Mouse (Mus musculus) v-Abl transformed pro-B cells (cell line): ENCODE results near the gene Acbd6.

Experiments used
- in situ Hi-C, 2 experiments: fragments of 400-800 bp; cut with MboI; formaldehyde crosslinking; loops; one replicate each; pipeline ENCODE4 v1.15.1; 2025; ENCODE audit not compliant: unreplicated experiment in 2 of 2

Gene Acbd6

GRCm38 (mm10) chr1:155538006-155538405 lies 19.9 kb upstream of the Acbd6 start:
- in situ Hi-C loops = loop anchor here (5.0 to 25.0 kb wide), 5 partner anchors 246 to 753 kb away; no protein-coding TSS in a partner anchor

GRCm38 (mm10) chr1:155557642-155558011 lies 293 bp upstream of the Acbd6 start:
- in situ Hi-C loops = loop anchor here in 1 of 2 experiments (25.0 kb wide), 1 partner anchor 1055 kb away; no protein-coding TSS in a partner anchor

GRCm38 (mm10) chr1:155560021-155560420 lies 2.1 kb downstream of the Acbd6 start:
- in situ Hi-C loops = loop anchor here (5.0 to 25.0 kb wide), 2 partner anchors 477 to 1052 kb away; partner anchors contain the start of genes Tor1aip1 (in 1 of the 2) and Tor1aip2 (in 1 of the 2)

- in situ Hi-C loops = loop anchor here (5.0 to 25.0 kb wide), 2 partner anchors 477 to 1052 kb away; partner anchors contain the start of genes Tor1aip1 (in 1 of the 2) and Tor1aip2 (in 1 of the 2)
Observed at GRCm38 (mm10) chr1:155560678-155561077, 2.8 kb downstream of the Acbd6 start.

- in situ Hi-C loops = loop anchor here (5.0 to 25.0 kb wide), 2 partner anchors 475 to 1050 kb away; partner anchors contain the start of genes Tor1aip1 (in 1 of the 2) and Tor1aip2 (in 1 of the 2)
Observed at GRCm38 (mm10) chr1:155562206-155562605, 4.3 kb downstream of the Acbd6 start.

- in situ Hi-C loops = loop anchor here (5.0 to 25.0 kb wide), 3 partner anchors 473 to 1048 kb away; partner anchors contain the start of genes Tor1aip1 (in 1 of the 2) and Tor1aip2 (in 1 of the 2)
Observed at GRCm38 (mm10) chr1:155564741-155565140, 6.8 kb downstream of the Acbd6 start.

- in situ Hi-C loops = loop anchor here in 1 of 2 experiments (5.0 to 25.0 kb wide), 2 partner anchors 474 to 1044 kb away; no protein-coding TSS in a partner anchor
Observed at GRCm38 (mm10) chr1:155568133-155568532, 10.2 kb downstream of the Acbd6 start.

GRCm38 (mm10) chr1:155569340-155569739 lies 11.4 kb downstream of the Acbd6 start:
- in situ Hi-C loops = loop anchor here in 1 of 2 experiments (5.0 to 25.0 kb wide), 2 partner anchors 473 to 1043 kb away; no protein-coding TSS in a partner anchor

- in situ Hi-C loops = loop anchor here (5.0 to 25.0 kb wide), 6 partner anchors 207 to 1510 kb away; no protein-coding TSS in a partner anchor
Observed at GRCm38 (mm10) chr1:155574966-155575673, 17.2 kb downstream of the Acbd6 start.

GRCm38 (mm10) chr1:155576432-155576831 lies 18.5 kb downstream of the Acbd6 start:
- in situ Hi-C loops = loop anchor here (5.0 to 10.0 kb wide), 5 partner anchors 206 to 1508 kb away; no protein-coding TSS in a partner anchor

- in situ Hi-C loops = loop anchor here (5.0 to 10.0 kb wide), 5 partner anchors 205 to 1507 kb away; no protein-coding TSS in a partner anchor
Observed at GRCm38 (mm10) chr1:155577316-155577715, 19.4 kb downstream of the Acbd6 start.

GRCm38 (mm10) chr1:155587961-155588360 lies 30.0 kb downstream of the Acbd6 start:
- in situ Hi-C loops = no loop called here

- in situ Hi-C loops = no loop called here
Observed at GRCm38 (mm10) chr1:155594141-155594540, 36.2 kb downstream of the Acbd6 start.

- in situ Hi-C loops = no loop called here
Observed at GRCm38 (mm10) chr1:155596576-155596975, 38.7 kb downstream of the Acbd6 start.

- in situ Hi-C loops = no loop called here
Observed at GRCm38 (mm10) chr1:155604706-155605105, 46.8 kb downstream of the Acbd6 start.

- in situ Hi-C loops = no loop called here
Observed at GRCm38 (mm10) chr1:155605391-155606155, 47.7 kb downstream of the Acbd6 start.

GRCm38 (mm10) chr1:155606156-155606531 lies 48.2 kb downstream of the Acbd6 start:
- in situ Hi-C loops = no loop called here

GRCm38 (mm10) chr1:155608524-155608923 lies 50.6 kb downstream of the Acbd6 start:
- in situ Hi-C loops = no loop called here

GRCm38 (mm10) chr1:155614426-155614825 lies 56.5 kb downstream of the Acbd6 start:
- in situ Hi-C loops = no loop called here

GRCm38 (mm10) chr1:155621075-155621474 lies 63.2 kb downstream of the Acbd6 start:
- in situ Hi-C loops = no loop called here

GRCm38 (mm10) chr1:155623192-155623591 lies 65.3 kb downstream of the Acbd6 start:
- in situ Hi-C loops = no loop called here
